Mouse (Mus musculus): ENCODE data around the gene Patl1.
"Not testable (repeated sequence)": the region's sequence is repeated elsewhere in the genome, so short reads cannot be mapped to it uniquely, and the experiment has no call there.

Patl1 gene

DNA sequence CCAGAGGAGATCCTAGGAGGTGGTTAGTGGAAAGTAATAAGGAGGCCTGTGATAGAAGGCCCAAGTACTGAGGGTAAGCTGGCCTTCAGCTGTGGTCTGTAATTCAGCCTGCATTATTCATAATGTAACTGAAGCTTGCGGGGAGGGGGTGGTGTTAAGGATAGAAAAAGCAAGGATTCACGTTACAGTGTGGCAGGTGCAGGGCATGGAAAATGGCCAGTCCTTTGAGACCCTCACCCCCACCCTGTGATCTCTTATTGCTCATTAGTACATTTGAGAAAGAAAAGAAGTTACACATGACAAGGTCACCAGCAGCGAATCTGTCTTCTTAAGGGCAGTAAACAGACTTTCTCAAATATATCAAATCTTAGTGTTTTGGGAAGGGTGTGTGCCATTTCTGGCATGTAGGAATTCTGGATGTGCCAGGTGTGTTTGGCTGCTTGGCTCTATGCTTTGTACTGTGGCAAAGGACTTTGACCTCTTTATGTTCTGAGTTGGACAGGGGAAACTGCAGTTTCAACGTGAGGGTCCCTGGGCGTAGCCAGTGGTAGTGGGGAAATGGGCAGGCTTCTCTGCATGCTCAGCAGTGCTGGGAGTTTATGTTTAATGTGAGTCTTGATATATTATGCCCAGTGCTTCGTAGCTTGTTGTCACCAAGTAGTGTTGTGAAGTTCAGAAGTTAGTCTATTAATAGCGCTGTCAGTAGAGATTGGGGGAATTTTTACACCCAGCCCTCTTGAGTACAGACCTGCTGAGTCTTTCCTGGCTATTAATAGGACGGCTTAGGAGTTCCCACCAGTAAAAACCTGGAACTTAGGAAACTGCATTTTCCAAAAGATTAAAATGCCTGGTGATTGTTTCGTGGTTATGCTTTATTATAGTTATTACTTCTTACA, 57.2 kb downstream of the Patl1 start:
- DNase-seq = no peak

DNA sequence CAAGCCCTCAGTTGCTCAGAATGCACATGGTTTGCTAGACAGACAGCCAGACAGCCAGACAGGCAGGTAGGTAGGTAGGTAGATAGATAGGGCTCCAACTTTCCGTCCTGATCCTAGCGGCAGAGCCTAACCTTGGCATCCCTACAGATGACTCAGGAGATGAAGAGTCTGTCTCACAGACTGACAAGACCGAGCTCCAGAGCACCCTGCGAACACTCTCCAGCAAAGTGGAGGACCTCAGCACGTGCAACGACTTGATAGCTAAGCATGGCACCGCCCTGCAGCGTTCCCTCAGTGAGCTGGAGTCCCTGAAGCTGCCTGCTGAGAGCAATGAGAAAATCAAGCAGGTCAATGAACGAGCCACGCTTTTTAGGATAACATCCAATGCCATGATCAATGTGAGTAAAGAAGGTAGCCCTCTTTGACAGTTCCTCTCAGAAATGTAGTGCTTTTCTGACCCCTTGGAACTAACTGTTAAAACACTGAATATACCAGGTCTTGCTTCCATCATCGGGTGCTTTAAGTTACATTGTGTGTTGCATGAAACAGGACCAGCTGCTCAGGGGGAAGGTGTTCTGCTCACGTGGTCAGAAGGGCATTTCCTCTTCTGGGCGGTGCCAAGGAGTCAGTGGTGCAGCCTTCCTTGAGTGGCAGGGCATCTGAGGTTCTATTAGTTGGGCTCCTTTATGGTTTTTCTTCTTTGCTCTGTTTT, 61.5 kb downstream of the Patl1 start:
- no peak for DNase-seq

DNA sequence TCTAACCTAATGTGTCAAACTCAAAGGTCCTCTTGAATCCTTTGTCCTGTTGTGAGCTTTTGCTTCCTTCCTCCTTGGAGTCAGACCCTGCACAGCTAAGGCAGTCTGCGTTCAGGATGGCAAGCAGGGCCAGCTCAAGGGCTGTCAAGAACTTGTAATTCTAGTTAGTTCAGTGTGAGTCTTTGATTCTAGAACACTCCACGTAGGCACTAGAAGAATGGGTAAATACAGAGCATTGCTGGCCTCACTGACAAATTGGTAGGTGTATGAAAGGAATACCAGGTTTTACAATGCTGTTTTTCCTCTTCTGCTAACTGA, 62.0 kb downstream of the Patl1 start:
- no peak for DNase-seq

DNA sequence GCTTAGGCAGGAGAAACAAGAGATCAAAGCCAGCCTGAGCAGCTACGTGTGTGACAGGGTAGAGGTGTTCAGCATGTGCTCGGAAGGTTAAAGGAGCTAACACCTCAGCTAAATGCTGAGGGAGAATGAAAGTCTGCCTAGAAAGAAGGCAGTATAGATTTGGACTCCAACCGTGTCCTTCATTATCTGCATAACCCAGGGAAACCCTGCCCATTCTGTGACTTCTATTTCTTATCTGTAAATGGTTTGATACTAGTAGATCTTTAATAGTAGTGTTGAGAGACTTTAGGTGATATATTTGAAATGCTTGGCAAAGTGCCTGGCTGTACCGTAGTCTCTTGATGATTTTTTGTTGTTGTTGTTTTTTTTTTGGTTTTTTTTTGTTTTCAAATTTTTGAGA, 63.5 kb downstream of the Patl1 start:
- DNase-seq = no peak

DNA sequence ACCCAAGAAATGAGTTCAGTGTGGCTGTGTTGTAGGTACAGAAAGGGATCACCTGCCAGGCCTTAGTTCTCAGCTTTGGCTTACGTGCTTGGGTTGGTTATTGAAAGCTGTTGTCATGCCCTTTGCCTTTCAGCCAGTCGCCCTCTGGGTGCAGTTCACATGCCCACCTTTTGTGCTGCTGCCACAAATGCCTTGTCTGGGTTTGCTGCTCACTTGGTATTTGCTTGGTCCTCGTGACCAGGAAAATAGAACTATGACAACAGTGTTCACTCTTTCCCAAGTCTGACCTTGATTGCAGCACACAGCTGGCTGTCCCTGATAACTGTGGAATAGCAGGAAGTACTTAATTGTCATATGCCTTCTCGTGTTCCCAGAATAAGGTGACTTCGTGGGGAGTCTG, 65.2 kb downstream of the Patl1 start:
- no peak for DNase-seq

DNA sequence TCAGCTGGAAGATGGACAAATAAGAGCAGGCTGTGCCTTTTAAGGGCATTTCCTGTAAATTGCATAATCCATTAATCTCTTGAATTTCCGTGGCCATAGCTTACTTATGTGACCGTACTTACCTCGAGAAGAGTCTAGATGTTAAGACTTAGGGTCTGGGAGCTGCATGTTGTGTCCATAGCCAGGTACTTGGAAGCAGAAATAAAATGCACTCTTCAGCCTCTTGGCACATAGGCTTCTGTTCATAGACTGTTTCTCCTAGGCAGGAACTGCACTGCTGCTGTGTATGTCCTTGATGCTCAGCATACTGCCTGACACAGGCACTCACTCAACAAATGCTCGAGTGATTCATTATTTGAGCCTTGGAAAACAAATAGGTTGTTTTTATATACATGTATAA, 68.3 kb downstream of the Patl1 start:
- no peak for DNase-seq

DNA sequence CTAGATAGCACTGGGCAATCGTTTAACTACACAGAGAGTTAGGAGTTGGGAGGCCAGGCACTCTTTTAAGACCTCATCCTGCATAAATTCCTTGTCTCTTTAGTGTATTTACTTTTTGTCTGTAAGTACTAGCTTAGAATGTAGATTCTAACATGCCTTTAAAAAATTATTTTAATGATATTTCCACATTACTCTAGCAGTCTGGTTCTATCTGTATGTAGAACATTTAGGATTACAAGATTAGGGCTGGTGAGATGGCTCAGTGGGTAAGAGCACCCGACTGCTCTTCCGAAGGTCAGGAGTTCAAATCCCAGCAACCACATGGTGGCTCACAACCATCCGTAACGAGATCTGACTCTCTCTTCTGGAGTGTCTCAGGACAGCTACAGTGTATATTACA, 72.4 kb downstream of the Patl1 start:
- not testable (repeated sequence) for DNase-seq

DNA sequence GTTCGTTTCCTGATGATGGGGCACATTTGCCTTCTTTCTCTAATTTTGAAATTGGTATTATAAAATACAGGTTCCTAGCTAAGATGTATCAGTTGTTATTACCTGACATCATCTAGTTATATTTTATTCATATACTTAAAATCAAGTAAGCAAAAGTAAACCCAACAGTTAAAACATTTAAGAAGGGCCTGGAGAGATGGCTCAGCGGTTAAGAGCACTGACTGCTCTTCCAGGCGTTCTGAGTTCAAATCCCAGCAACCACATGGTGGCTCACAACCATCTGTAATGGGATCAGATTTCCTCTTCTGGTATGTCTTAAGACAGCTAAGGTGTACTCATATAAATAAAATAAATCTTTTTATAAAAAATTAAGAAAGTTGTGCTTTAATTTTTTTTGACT, 75.6 kb downstream of the Patl1 start:
- no peak for DNase-seq

DNA sequence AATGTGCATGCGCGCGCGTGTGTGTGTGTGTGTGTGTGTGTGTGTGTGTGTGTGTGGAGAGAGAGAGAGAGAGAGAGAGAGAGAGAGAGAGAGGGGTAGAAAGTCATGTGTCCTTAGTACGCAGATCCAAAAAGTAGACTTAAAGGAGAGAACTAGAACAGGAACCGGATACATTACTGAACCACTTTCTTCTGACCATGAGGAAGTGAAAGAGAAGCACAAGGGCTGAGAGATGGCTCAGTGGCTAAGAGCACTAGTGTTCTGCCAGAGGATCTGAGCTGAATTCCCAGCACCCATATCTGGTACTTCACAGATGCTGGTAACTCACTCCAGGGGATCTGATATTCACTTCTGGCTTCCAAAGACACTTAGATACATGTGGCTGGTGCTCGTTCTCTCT, 77.1 kb downstream of the Patl1 start:
- DNase-seq = no peak

DNA sequence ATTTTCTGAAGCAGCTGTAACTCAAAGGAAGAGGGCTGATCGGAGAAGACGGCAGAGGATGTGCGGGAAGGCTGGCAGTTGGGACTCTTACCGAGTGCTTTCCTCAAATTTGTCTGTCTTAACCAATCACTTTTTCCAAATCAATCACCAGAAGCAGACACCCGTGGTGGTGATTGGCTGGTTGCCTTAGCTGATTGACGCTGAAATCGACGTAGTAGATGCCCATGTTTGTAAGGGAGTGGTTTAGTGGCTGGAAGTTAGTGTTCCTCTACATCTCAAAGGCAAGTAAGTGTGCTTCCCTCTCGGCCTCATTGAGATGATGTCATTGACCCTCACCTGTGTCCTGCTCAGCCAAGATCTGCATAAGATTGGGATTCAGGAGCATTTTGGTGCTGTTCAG, 79.8 kb downstream of the Patl1 start:
- no peak for DNase-seq

DNA sequence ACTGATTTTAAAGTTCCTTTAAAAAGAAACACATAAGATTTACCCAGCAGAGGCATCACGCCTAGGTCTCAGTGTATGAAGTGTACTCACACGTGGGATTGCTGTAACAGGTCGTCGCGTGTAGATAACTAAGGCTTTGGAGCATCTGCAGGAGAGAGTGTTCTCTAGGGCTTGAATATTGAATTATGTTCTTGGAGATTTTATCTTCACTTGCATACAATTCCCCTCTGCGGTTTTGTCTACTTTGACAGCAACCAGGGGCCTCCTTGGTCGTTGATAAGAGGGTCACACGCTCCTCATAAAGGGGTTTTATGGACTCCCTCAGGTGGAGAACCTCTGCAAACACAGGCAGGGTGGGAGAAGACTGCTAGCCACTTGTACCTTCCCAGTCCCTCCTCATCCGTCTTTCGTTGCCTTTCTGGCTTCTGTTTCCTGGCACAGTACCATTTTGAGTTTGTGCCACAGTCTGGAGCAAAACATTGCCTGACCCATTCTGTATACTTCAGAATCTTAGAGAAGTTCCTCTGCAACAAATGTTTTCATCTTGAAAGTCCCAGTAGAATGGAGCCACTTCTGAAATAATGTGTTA, 80.3 kb downstream of the Patl1 start:
- DNase-seq = no peak

Data from right cerebral cortex, adult 18-20 months (tissue).